Mouse (Mus musculus) heart, embryonic 16.5 days (tissue): ENCODE measurements around the gene Suv39h2. TPM values are rescaled to one million over a fixed set of nuclear protein-coding genes. Genes with fewer than 3 reads are reported as not detected.

ENCODE experiments used
- ATAC-seq: fragments of 200-750 bp; cut with Nextera tagmentation; replicated peaks from 2 replicates; pipeline ENCODE4 v1.8.0; 2017; ENCODE audit warnings: moderate number of reproducible peaks; ENCODE audit not compliant: insufficient read depth, low FRiP score; ENCODE audit errors: extremely low read depth
- H3K27ac ChIP-seq: fragments of 300-500 bp; sonication (generic); 2 replicates; pipeline ENCODE4 v1.5.1; 2014; ENCODE audit warnings: mild to moderate bottlenecking, low read length, control low read depth, moderate library complexity
- H3K27me3 ChIP-seq: fragments of 300-500 bp; sonication (generic); 2 replicates; pipeline ENCODE4 v1.6.1; 2014; ENCODE audit warnings: low read length, mixed read lengths; ENCODE audit not compliant: control insufficient read depth, insufficient read depth
- H3K36me3 ChIP-seq: fragments of 300-500 bp; sonication (generic); 2 replicates; pipeline ENCODE4 v1.6.1; 2014; ENCODE audit not compliant: control insufficient read depth, insufficient read depth
- H3K4me1 ChIP-seq: fragments of 300-500 bp; sonication (generic); 2 replicates; pipeline ENCODE4 v1.6.1; 2014; ENCODE audit warnings: low read length, mixed read lengths; ENCODE audit not compliant: control insufficient read depth, insufficient read depth
- H3K4me2 ChIP-seq: fragments of 300-500 bp; sonication (generic); 2 replicates; pipeline ENCODE4 v1.6.1; 2014; ENCODE audit warnings: low read depth, mild to moderate bottlenecking, control low read depth, low read length
- H3K4me3 ChIP-seq: fragments of 300-500 bp; sonication (generic); 2 replicates; pipeline ENCODE4 v1.5.1; 2014; ENCODE audit warnings: mild to moderate bottlenecking, control low read depth, low read length
- H3K9ac ChIP-seq: fragments of 300-500 bp; sonication (generic); 2 replicates; pipeline ENCODE4 v1.6.1; 2014; ENCODE audit warnings: low read length, control low read depth
- H3K9me3 ChIP-seq: fragments of 300-500 bp; sonication (generic); replicated peaks from 2 replicates; pipeline ENCODE4 v1.6.1; 2016; ENCODE audit warnings: low read length; ENCODE audit not compliant: control insufficient read depth
- WGBS: fragments of 180-500 bp; shearing (Covaris S2); extraction: QIAGEN DNeasy Blood & Tissue Kit; methylation state at CpG from one replicate; pipeline ENCODE4 v1.1.7; 2014; 5-methylcytosine and 5-hydroxymethylcytosine counted together
- polyA plus RNA-seq: library from polyadenylated mRNA; unstranded; fragments of >200 nt; fragmentation: Nextera tagmentation; extraction: Ambion mirVana; gene quantifications from 2 replicates; pipeline ENCODE4 v1.2.1, GENCODE M21; 2015

The Suv39h2 gene
- polyA plus RNA-seq, 1 experiment from 2014 or later, result 5.8 TPM

DNA sequence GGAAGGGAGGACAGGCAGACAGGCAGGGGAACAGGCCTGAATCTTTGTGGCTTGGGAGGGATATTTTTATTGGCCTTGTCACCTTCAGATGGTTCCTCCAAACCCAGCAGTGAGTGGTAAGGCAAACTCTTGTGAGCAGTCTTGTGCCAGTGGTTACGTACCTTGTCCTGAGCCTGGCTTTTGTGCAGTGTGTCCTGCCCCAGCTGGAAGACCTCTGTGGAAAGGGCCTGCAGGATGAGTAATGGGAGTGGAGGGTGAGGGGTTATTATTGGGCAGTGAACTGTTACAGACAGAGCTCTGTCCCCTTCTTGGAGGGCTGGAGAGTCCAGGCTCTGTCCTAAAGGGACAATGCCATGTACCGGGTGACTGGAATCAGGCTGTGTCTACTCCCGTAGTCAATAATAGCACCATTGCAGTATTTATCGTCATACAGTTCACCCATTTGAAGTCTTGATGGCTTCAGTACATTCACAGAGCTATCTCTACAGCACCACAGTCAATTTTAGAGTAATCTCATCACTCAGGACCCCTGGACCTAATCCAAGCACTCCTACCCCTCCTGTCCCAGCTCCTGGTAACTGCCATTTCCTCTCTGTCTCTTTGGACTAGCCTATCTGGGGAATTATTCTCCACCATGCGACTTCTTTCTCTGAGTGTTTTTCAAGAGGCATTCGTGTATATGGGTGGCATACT lies 39.3 kb downstream of the Suv39h2 start:
- H3K9ac ChIP-seq, result no peak overlapping the region
- no peak for ATAC-seq
- no peaks in the 10 kb centered on the region for H3K9me3 ChIP-seq
- WGBS, result 70% methylated on average over 6 of the region's 6 CpGs
- no peak overlapping the region for H3K4me3 ChIP-seq
- H3K4me1 ChIP-seq, result no peaks in the 10 kb centered on the region
- H3K36me3 ChIP-seq, result no peaks in the 10 kb centered on the region
- H3K27ac ChIP-seq, result no peak overlapping the region
- H3K4me2 ChIP-seq, result no peak overlapping the region
- H3K27me3 ChIP-seq, result no peaks in the 10 kb centered on the region

DNA sequence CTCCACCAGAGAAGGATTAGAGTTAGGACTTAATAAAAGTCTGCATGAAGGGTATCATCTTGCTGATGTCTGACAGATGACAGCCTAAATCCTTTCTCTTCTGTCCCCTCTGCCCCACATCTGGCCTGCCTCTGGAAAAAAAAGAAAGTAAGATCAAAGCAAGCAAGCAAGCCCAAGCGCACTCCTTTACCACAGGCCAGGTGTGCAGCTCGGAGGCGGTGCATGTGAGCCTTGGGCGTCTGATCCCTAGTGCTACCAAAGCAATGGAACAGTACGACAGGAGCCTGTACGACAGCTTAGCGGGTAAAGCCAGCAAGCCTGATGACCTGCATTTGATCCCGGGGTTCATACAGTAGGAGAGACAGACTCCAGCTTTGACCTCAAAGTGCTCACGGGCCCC lies 43.9 kb downstream of the Suv39h2 start:
- peak; percentile 58 for ATAC-seq
- H3K4me1 ChIP-seq, result no peaks in the 10 kb centered on the region
- WGBS, result 78% methylated on average over 9 of the region's 9 CpGs
- H3K4me3 ChIP-seq, result no peak overlapping the region
- H3K27me3 ChIP-seq, result no peaks in the 10 kb centered on the region
- no peaks in the 10 kb centered on the region for H3K9me3 ChIP-seq
- no peaks in the 10 kb centered on the region for H3K36me3 ChIP-seq
- H3K4me2 ChIP-seq, result no peak overlapping the region
- no peak overlapping the region for H3K9ac ChIP-seq
- H3K27ac ChIP-seq, result no peak overlapping the region

DNA sequence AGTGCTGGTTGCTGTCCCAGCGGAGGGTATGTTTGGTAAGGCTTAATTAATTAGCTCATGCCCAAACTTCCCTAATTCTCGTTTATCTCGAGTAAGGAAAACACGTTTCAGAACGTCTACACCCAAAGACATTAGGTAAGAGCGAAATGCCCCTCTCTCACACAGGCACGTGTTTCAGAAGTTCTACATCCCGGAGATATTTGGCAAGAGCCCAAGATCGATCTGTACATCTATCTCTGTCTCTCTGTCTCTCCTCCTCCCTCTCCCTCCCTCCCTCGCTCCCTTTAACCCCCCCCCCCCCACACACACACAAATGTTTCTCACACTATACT lies 50.3 kb downstream of the Suv39h2 start:
- no peak overlapping the region for H3K27ac ChIP-seq
- no peaks in the 10 kb centered on the region for H3K9me3 ChIP-seq
- ATAC-seq, result no peak
- peak overlapping the region; percentile 85 for H3K4me3 ChIP-seq
- H3K4me1 ChIP-seq, result peaks cover 4% of the 10 kb centered on the region; the same call in 1 of the 2 replicates
- 3% methylated on average over 9 of the region's 10 CpGs for WGBS
- peak overlapping the region; percentile 81 for H3K9ac ChIP-seq
- H3K4me2 ChIP-seq, result peak overlapping the region; percentile 88
- H3K27me3 ChIP-seq, result no peaks in the 10 kb centered on the region
- no peaks in the 10 kb centered on the region for H3K36me3 ChIP-seq

DNA sequence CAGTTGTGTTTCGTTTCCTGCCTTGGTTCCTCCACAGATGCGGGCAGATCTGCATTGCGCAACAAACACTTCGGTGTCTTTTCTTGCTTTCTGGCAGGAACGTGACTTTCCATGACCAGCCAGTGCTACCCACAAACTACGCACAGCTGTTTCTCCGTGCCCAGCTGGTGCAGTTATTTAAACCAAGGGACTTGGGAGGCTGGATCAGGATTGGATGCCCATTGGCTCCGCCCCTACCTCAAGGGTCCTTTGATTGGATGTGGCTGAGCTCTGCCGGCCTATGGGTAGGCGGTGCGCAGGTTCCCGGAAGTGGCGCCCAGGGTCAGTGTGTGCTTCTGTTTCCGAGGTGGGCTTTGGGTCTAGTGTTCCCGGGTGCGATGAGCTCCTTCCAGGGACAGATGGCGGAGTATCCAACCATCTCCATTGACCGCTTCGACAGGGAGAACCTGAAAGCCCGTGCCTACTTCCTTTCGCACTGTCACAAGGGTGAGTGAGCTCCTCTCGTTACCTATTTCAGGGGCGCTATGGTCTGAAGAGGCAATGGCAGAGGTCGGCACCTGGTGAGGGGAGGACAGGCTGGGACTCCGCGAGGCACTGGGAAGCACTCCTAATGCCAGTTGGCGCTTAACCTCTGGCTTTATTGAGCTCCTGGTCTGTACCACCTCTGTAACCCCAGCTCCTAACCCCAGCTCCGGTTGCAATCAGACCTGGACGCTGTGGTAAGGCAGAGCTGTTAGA lies 50.8 kb downstream of the Suv39h2 start, which contains the start of gene Dclre1c:
Dclre1c (plus strand) TSS at position 291 of the 738 bp plus-strand sequence.
- Histone ChIP-seq H3K9ac (peak within 1 kb of the TSS; percentile 81), H3K4me3 (peak within 1 kb of the TSS; percentile 85), H3K4me1 (peaks cover 4% of the 10 kb centered on the region; the same call in 1 of the 2 replicates), H3K4me2 (peak within 1 kb of the TSS; percentile 88), H3K27ac (peak within 1 kb of the TSS; percentile 9; the same call in 1 of the 2 replicates), H3K36me3 (no peaks in the 10 kb centered on the region), H3K27me3 (no peaks in the 10 kb centered on the region), H3K9me3 (no peaks in the 10 kb centered on the region)
- 1% methylated on average over 29 of the region's 29 CpGs for WGBS
- peak; percentile 97 for ATAC-seq

DNA sequence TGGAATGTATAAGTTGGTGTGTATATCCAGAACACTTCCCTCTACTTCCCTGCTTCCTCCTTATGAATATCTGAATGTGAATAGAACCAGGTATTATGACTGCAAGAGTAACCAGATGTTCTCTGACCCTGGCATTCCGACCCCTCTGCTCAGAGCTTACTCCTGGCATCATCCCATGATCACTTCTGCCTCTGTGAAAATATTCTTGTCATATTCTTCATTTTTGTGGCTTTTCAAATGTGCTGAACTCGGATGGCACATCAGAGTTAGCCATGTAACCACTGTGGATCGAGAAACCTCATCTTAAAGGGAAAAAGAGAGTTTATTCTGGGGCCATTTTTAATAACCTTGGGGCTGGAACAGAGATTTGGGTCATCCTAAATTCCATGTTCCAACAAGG lies 52.3 kb downstream of the Suv39h2 start, which contains the start of gene Meig1:
Meig1 (minus strand) TSS at position 101 of the 400 bp plus-strand sequence.
- Histone ChIP-seq H3K36me3 (no peaks in the 10 kb centered on the region), H3K4me1 (peaks cover 6% of the 10 kb centered on the region; the same call in 1 of the 2 replicates), H3K27ac (peak within 1 kb of the TSS; percentile 9; the same call in 1 of the 2 replicates), H3K4me2 (peak within 1 kb of the TSS; percentile 88), H3K27me3 (0 out of 2 replicates have a peak, but pooled peaks cover 6% of the 10 kb centered on the region), H3K9ac (no peak within 1 kb of the TSS), H3K4me3 (peak within 1 kb of the TSS; percentile 85), H3K9me3 (no peaks in the 10 kb centered on the region)
- no peak for ATAC-seq
- WGBS, result 65% methylated on average over 3 of the region's 3 CpGs

DNA sequence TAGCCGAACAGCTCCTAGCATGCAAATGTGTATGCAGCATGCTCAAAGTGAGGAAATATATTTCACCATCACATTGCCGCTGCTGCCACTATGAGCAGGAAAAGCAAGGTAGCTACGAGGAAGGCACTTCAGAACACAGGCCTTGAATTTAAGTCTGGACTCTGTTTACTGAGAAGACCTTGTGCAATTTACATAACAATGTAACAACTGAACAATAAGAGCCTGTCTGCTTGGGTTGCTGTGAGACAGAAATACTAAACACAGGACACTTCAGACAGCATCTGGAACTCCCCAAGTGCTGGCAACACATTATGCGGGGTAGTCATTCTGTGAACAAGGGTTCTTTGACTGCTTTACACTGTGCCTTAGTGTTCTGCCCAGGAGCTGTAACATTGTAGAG lies 54.7 kb downstream of the Suv39h2 start:
- Histone ChIP-seq H3K27ac (no peak overlapping the region), H3K9ac (no peak overlapping the region)

DNA sequence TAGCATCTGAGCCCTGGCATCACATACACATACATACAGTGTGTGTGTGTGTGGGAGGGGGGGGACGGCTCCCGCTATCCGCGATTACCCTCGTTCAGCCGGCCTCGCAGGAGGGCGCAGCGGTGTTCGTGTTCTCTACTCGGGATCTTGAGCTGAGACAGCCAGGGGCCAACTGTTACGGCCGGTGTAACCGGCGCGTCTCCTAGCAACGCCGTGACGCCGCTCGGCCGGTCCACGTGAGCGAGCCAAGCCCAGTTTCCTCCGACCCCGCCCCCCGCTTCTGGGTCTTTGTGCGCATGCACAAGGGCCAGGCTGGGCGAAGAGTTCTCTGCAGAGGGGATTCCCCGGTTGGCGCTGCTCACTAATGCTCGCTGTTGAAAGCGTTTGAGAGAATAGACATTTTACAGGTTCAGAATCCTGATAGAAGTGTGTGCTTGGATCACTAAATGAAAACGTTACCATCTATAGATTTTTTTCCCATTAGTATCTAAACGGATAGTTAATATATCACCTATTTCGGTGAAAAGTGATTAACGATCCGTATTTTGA lies 55.9 kb downstream of the Suv39h2 start:
- Histone ChIP-seq H3K4me1 (peaks cover 2% of the 10 kb centered on the region; the same call in 1 of the 2 replicates), H3K9me3 (no peaks in the 10 kb centered on the region; the same call in 1 of the 2 replicates), H3K27me3 (0 out of 2 replicates have a peak, but pooled peaks cover 6% of the 10 kb centered on the region), H3K9ac (peak overlapping the region; percentile 68), H3K4me2 (peak overlapping the region; percentile 96), H3K4me3 (peak overlapping the region; percentile 72), H3K27ac (no peak overlapping the region), H3K36me3 (no peaks in the 10 kb centered on the region)
- ATAC-seq, result peak; percentile 95
- WGBS, result 3% methylated on average over 38 of the region's 38 CpGs

More for the DNA sequence above, 54.7 kb downstream of the Suv39h2 start:
- WGBS, result 77% methylated on average over 4 of the region's 4 CpGs
- Histone ChIP-seq H3K4me2 (no peak overlapping the region), H3K9me3 (no peaks in the 10 kb centered on the region), H3K4me3 (no peak overlapping the region), H3K36me3 (no peaks in the 10 kb centered on the region), H3K27me3 (0 out of 2 replicates have a peak, but pooled peaks cover 6% of the 10 kb centered on the region), H3K4me1 (peaks cover 6% of the 10 kb centered on the region; the same call in 1 of the 2 replicates)
- ATAC-seq, result no peak

DNA sequence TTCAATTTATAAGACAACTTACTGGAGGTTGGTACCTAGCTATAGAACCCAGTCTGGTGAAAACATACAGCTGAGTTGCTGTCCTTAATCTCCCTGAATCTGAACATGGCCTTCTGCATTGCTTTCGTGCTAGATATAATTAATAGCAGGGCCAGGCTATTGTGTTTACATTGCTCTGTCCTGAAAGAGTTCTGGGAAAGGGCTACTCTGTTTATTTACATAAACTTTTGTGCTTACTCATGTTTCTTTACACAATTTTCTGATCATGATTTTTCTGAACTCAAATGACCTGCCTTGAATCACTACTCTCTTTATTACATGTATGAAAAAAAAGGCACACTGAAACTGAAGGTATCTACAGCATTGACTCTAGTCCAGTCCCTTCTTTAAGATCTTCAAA lies 59.2 kb downstream of the Suv39h2 start:
- H3K9me3 ChIP-seq, result no peaks in the 10 kb centered on the region; the same call in 1 of the 2 replicates
- no peak overlapping the region for H3K4me2 ChIP-seq
- no peak overlapping the region for H3K4me3 ChIP-seq
- 61% methylated on average over 1 of the region's 1 CpGs for WGBS
- 0 out of 2 replicates have a peak, but pooled peaks cover 6% of the 10 kb centered on the region for H3K27me3 ChIP-seq
- H3K27ac ChIP-seq, result no peak overlapping the region
- no peak for ATAC-seq
- 0 out of 2 replicates have a peak, but pooled peaks cover 2% of the 10 kb centered on the region for H3K4me1 ChIP-seq
- H3K9ac ChIP-seq, result no peak overlapping the region
- H3K36me3 ChIP-seq, result no peaks in the 10 kb centered on the region
